Mouse (Mus musculus): ENCODE measurements at regions not wholly inside any gene's neighbourhood (a gene's known extent, or its start where the extent isn't known, plus 50 kb on each side); places are given as distances from the start of the nearest gene placed in this dataset.

- no peak for TF ChIP-seq CTCF (IDR thresholded peaks at IDR 0.05; ENCODE audit: borderline replicate concordance, insufficient read depth, low read depth, low read length)
- no peak for TF ChIP-seq POLR2A (IDR thresholded peaks at IDR 0.05; ENCODE audit: borderline replicate concordance, insufficient read depth, low read length)
- H3K27me3 ChIP-seq (ENCODE audit: control insufficient read depth, insufficient read depth, low read length), result no peaks in the 10 kb centered on the region
- H3K4me1 ChIP-seq (ENCODE audit: control insufficient read depth, insufficient read depth, low read length), result no peaks in the 10 kb centered on the region
- WGBS, result 84% methylated on average over 1 of the region's 1 CpGs
- H3K4me3 ChIP-seq (replicated peaks; ENCODE audit: insufficient read depth, low read depth, low read length), result no peak overlapping the region
- no peak overlapping the region for H3K27ac ChIP-seq (ENCODE audit: insufficient read depth, low read length)
- no peak for DNase-seq
Observed at GRCm38 (mm10) chr6:61128211-61128610, 51.9 kb upstream of the Ccser1 start.

All from cerebellum, adult 2 months (tissue).